Mouse (Mus musculus): ENCODE measurements around the gene Thsd4. TPM values are rescaled to one million over a fixed set of nuclear protein-coding genes. Genes with fewer than 3 reads are reported as not detected.

Thsd4 gene
- polyA plus RNA-seq, 1 experiment, result 1.3 TPM

- Histone ChIP-seq H3ac (ENCODE audit: control insufficient read depth, insufficient read length, low read depth) (no peak overlapping the region), H3K4me3 (ENCODE audit: insufficient read depth, poor library complexity, severe bottlenecking) (no peak overlapping the region), H3K36me3 (ENCODE audit: control insufficient read depth, insufficient read depth) (no peaks in the 10 kb centered on the region), H3K79me3 (ENCODE audit: low read depth) (no peaks in the 10 kb centered on the region), H3K79me2 (ENCODE audit: control insufficient read depth, insufficient read depth) (no peaks in the 10 kb centered on the region), H3K27me3 (ENCODE audit: control insufficient read depth, insufficient read depth, insufficient read length) (no peaks in the 10 kb centered on the region)
- TF ChIP-seq CTCF (IDR thresholded peaks at IDR 0.05; ENCODE audit: control insufficient read depth, insufficient read depth, insufficient read length), result no peak
- TF ChIP-seq FOSL1 (IDR thresholded peaks at IDR 0.05; ENCODE audit: insufficient read depth, low read length, poor library complexity, severe bottlenecking), result no peak
- TF ChIP-seq CEBPB (IDR thresholded peaks at IDR 0.05; ENCODE audit: low read depth), result no peak
- no peak for TF ChIP-seq MYOD1 (IDR thresholded peaks at IDR 0.05; ENCODE audit: control insufficient read depth, insufficient read length, low read depth)
- TF ChIP-seq MYOG (IDR thresholded peaks at IDR 0.05; ENCODE audit: control insufficient read depth, extremely low read depth, insufficient read length), result no peak
- no peak for TF ChIP-seq MAX (IDR thresholded peaks at IDR 0.05)
- TF ChIP-seq USF1 (IDR thresholded peaks at IDR 0.05; ENCODE audit: low read depth), result no peak
Measured at GRCm38 (mm10) chr9:60449498-60449897, 72.3 kb downstream of the Thsd4 start.

GRCm38 (mm10) chr9:60445821-60446220 is 76.0 kb downstream of the Thsd4 start:
- H3ac ChIP-seq (ENCODE audit: control insufficient read depth, insufficient read length, low read depth), result no peak overlapping the region
- no peaks in the 10 kb centered on the region for H3K79me3 ChIP-seq (ENCODE audit: low read depth)
- TF ChIP-seq CTCF (IDR thresholded peaks at IDR 0.05; ENCODE audit: control insufficient read depth, insufficient read depth, insufficient read length) (no peak), MAX (IDR thresholded peaks at IDR 0.05) (no peak), USF1 (IDR thresholded peaks at IDR 0.05; ENCODE audit: low read depth) (no peak), MYOG (IDR thresholded peaks at IDR 0.05; ENCODE audit: control insufficient read depth, extremely low read depth, insufficient read length) (no peak), MYOD1 (IDR thresholded peaks at IDR 0.05; ENCODE audit: control insufficient read depth, insufficient read length, low read depth) (no peak), CEBPB (IDR thresholded peaks at IDR 0.05; ENCODE audit: low read depth) (no peak), FOSL1 (IDR thresholded peaks at IDR 0.05; ENCODE audit: insufficient read depth, low read length, poor library complexity, severe bottlenecking) (no peak)
- no peak overlapping the region for H3K4me3 ChIP-seq (ENCODE audit: insufficient read depth, poor library complexity, severe bottlenecking)
- no peaks in the 10 kb centered on the region for H3K27me3 ChIP-seq (ENCODE audit: control insufficient read depth, insufficient read depth, insufficient read length)
- H3K79me2 ChIP-seq (ENCODE audit: control insufficient read depth, insufficient read depth), result no peaks in the 10 kb centered on the region
- H3K36me3 ChIP-seq (ENCODE audit: control insufficient read depth, insufficient read depth), result no peaks in the 10 kb centered on the region

- TF ChIP-seq FOSL1 (IDR thresholded peaks at IDR 0.05; ENCODE audit: insufficient read depth, low read length, poor library complexity, severe bottlenecking) (no peak), MAX (IDR thresholded peaks at IDR 0.05) (no peak), MYOG (IDR thresholded peaks at IDR 0.05; ENCODE audit: control insufficient read depth, extremely low read depth, insufficient read length) (no peak), MYOD1 (IDR thresholded peaks at IDR 0.05; ENCODE audit: control insufficient read depth, insufficient read length, low read depth) (no peak), CTCF (IDR thresholded peaks at IDR 0.05; ENCODE audit: control insufficient read depth, insufficient read depth, insufficient read length) (no peak), CEBPB (IDR thresholded peaks at IDR 0.05; ENCODE audit: low read depth) (no peak), USF1 (IDR thresholded peaks at IDR 0.05; ENCODE audit: low read depth) (no peak)
- Histone ChIP-seq H3K27me3 (ENCODE audit: control insufficient read depth, insufficient read depth, insufficient read length) (no peaks in the 10 kb centered on the region), H3K4me3 (ENCODE audit: insufficient read depth, poor library complexity, severe bottlenecking) (no peak overlapping the region), H3ac (ENCODE audit: control insufficient read depth, insufficient read length, low read depth) (no peak overlapping the region), H3K79me3 (ENCODE audit: low read depth) (no peaks in the 10 kb centered on the region), H3K36me3 (ENCODE audit: control insufficient read depth, insufficient read depth) (no peaks in the 10 kb centered on the region), H3K79me2 (ENCODE audit: control insufficient read depth, insufficient read depth) (no peaks in the 10 kb centered on the region)
Measured at GRCm38 (mm10) chr9:60441274-60441902, 80.5 kb downstream of the Thsd4 start.

GRCm38 (mm10) chr9:60440506-60440905 is 81.3 kb downstream of the Thsd4 start:
- no peaks in the 10 kb centered on the region for H3K36me3 ChIP-seq (ENCODE audit: control insufficient read depth, insufficient read depth)
- H3K79me2 ChIP-seq (ENCODE audit: control insufficient read depth, insufficient read depth), result no peaks in the 10 kb centered on the region
- H3ac ChIP-seq (ENCODE audit: control insufficient read depth, insufficient read length, low read depth), result no peak overlapping the region
- H3K27me3 ChIP-seq (ENCODE audit: control insufficient read depth, insufficient read depth, insufficient read length), result no peaks in the 10 kb centered on the region
- TF ChIP-seq CTCF (IDR thresholded peaks at IDR 0.05; ENCODE audit: control insufficient read depth, insufficient read depth, insufficient read length) (no peak), CEBPB (IDR thresholded peaks at IDR 0.05; ENCODE audit: low read depth) (no peak), USF1 (IDR thresholded peaks at IDR 0.05; ENCODE audit: low read depth) (no peak), FOSL1 (IDR thresholded peaks at IDR 0.05; ENCODE audit: insufficient read depth, low read length, poor library complexity, severe bottlenecking) (no peak), MAX (IDR thresholded peaks at IDR 0.05) (no peak), MYOD1 (IDR thresholded peaks at IDR 0.05; ENCODE audit: control insufficient read depth, insufficient read length, low read depth) (no peak), MYOG (IDR thresholded peaks at IDR 0.05; ENCODE audit: control insufficient read depth, extremely low read depth, insufficient read length) (no peak)
- no peaks in the 10 kb centered on the region for H3K79me3 ChIP-seq (ENCODE audit: low read depth)
- no peak overlapping the region for H3K4me3 ChIP-seq (ENCODE audit: insufficient read depth, poor library complexity, severe bottlenecking)

- Histone ChIP-seq H3K27me3 (ENCODE audit: control insufficient read depth, insufficient read depth, insufficient read length) (no peaks in the 10 kb centered on the region), H3K79me3 (ENCODE audit: low read depth) (no peaks in the 10 kb centered on the region)
- TF ChIP-seq MYOD1 (IDR thresholded peaks at IDR 0.05; ENCODE audit: control insufficient read depth, insufficient read length, low read depth) (no peak), USF1 (IDR thresholded peaks at IDR 0.05; ENCODE audit: low read depth) (no peak), CTCF (IDR thresholded peaks at IDR 0.05; ENCODE audit: control insufficient read depth, insufficient read depth, insufficient read length) (no peak), FOSL1 (IDR thresholded peaks at IDR 0.05; ENCODE audit: insufficient read depth, low read length, poor library complexity, severe bottlenecking) (no peak), CEBPB (IDR thresholded peaks at IDR 0.05; ENCODE audit: low read depth) (no peak), MYOG (IDR thresholded peaks at IDR 0.05; ENCODE audit: control insufficient read depth, extremely low read depth, insufficient read length) (no peak), MAX (IDR thresholded peaks at IDR 0.05) (no peak)
Measured at GRCm38 (mm10) chr9:60436246-60436645, 85.6 kb downstream of the Thsd4 start.

More at GRCm38 (mm10) chr9:60436246-60436645, 85.6 kb downstream of the Thsd4 start:
- Histone ChIP-seq H3K79me2 (ENCODE audit: control insufficient read depth, insufficient read depth) (no peaks in the 10 kb centered on the region), H3K36me3 (ENCODE audit: control insufficient read depth, insufficient read depth) (no peaks in the 10 kb centered on the region), H3K4me3 (ENCODE audit: insufficient read depth, poor library complexity, severe bottlenecking) (no peak overlapping the region), H3ac (ENCODE audit: control insufficient read depth, insufficient read length, low read depth) (no peak overlapping the region)
